Mouse (Mus musculus) frontal cortex, adult 2 months (tissue): ENCODE measurements around the gene Ndufb6. TPM values are rescaled to one million over a fixed set of nuclear protein-coding genes. Genes with fewer than 3 reads are reported as not detected.

Source experiments
- DNase-seq, 2 experiments: peaks; one replicate each; pipeline ENCODE4 v3.0.0; 2022; ENCODE audit warnings: low spot score in 1 of 2; ENCODE audit errors: extremely low spot score in 1 of 2
- polyA plus RNA-seq: library from polyadenylated mRNA; depleted of rRNA; stranded (reverse); fragments of >200 nt; gene quantifications from 2 replicates; pipeline ENCODE4 v1.2.3, GENCODE M21; 2012

Ndufb6 gene
- polyA plus RNA-seq, 1 experiment, result 166 TPM

- no peak for DNase-seq
Measured at GRCm38 (mm10) chr4:40264321-40264720, 14.9 kb downstream of the Ndufb6 start.

- DNase-seq, result no peak
Measured at GRCm38 (mm10) chr4:40254385-40255103, 24.7 kb downstream of the Ndufb6 start.

- no peak for DNase-seq
Measured at GRCm38 (mm10) chr4:40253766-40254165, 25.5 kb downstream of the Ndufb6 start.

DNA sequence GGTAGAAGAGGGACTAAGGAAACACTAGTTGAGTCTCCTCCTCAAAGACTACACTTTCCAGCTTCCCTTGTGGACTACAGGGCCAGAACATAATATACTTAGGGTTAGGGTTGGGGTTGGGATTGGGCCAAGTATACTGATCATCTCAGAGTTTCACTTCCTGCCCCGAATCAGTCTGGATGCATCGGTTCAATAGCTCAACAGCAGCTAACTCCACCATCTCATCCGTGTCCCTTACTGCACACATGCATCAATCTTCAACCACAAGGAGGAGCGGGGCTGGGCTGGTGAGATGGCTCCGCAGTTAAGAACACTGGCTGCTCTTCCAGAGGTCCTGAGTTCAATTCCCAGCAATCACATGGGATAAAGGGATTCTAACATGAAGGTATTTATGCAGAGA lies 28.2 kb downstream of the Ndufb6 start:
- DNase-seq, result no peak

DNA sequence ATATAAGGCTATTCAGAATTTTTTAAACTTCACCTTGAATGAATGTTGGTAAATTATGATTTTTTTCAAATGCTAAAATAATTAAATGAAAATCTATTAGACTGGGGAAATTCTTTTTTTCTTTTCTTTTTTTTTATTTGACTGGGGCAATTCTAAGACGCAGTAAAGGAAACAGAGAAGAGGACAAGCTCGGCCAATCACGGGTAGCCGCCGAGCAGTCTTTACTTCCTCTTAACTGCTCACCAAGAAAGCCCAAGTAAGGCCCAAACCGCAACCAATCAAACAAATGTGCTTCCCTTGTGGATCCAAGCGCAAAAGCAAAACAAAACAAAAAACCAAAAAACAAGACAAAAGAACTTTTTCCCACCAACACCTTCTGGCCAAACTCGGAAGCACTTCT lies 35.2 kb downstream of the Ndufb6 start:
- DNase-seq, result no peak

- no peak for DNase-seq
Measured at GRCm38 (mm10) chr4:40243006-40243405, 36.2 kb downstream of the Ndufb6 start.

- no peak for DNase-seq
Measured at GRCm38 (mm10) chr4:40241928-40242327, 37.3 kb downstream of the Ndufb6 start.

DNA sequence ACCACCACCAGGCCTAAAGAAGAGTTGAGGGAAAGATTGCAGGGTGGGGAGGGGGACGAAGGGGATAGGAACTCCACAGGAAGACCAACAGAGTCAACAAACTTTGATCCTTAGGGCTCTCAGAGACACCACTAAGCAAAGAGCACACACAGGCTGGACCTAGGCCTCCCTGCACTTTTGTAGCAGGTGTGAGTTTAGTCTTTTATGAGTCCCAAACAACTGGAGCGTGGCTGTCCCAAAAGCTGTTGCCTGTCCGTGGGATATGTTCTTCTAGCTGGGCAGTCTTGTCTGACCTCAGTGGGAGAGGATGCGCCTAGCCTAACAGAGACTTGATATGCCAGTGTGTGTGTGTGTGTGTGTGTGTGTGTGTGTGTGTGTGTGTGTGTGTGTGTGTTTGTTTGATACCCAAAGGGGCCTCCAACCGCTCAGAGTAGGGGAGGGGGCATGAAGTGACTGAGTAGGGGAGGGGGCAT lies 38.9 kb downstream of the Ndufb6 start:
- DNase-seq, result no peak

DNA sequence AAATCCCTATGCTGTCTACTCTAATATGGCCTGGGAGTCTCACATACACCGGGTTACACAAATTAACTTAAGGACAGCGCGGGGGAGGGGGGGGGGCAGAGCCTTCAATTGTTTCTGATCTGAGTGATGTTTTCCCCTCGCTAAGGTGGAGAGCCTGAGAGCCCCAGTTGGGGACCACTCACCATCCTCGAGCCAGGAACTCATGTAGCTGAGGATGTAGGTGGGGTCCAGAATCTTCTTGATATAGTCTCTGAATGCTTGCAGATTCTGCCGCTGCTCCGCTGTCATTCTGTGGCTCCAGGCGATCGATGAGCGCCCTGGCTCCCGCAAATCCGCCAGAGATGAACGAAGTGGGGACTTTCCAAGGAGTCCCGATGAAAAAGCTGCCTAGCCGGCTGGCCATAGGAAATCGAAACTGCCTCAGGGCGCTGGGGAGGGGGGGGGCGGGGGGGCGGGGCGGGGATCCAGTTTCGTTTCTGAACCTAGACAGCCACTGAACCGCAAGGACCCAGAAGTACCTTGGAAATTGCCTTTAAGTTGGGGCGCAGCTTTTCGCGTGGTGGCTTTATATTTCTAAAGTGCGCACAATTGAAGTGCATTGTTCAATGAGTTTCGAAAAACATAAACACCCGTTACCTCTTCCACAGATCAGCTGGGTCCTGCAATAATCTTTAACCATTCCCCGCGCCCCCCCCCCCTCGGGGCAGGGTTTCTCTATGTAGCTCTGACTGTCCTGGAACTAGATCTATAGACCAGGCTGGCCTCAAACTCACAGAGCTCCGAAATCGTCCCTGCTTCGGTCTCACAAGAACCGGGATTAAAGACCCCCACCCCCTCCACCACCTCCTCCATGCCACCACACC lies 39.6 kb downstream of the Ndufb6 start, which contains the start of gene Ddx58:
Gene Ddx58, minus strand, starts transcription at position 420 of the 863 bp plus-strand sequence.
- DNase-seq, result no peak

- no peak for DNase-seq
Measured at GRCm38 (mm10) chr4:40238483-40239408, 40.5 kb downstream of the Ndufb6 start.

DNA sequence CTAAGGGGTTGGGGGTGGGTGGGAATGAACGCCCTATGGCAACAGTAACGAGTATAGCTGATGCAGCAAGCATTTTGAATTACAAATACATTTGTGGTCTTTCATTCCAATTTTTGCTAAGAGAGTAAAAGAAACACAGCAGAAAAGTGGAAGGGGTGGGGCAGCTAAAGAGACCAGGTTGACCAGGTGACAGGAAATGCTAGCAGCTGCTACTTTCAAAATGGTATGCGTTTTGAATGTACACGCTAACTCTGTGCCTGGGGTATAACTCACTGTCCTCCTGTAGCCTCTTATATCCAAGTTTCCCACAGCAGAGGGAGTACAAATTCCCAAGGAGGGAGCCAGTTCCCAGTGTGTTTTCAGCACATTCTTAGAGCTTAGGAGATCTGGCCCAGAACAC lies 42.4 kb downstream of the Ndufb6 start:
- DNase-seq, result no peak

GRCm38 (mm10) chr4:40234256-40234655 lies 45.0 kb downstream of the Ndufb6 start:
- no peak for DNase-seq

DNA sequence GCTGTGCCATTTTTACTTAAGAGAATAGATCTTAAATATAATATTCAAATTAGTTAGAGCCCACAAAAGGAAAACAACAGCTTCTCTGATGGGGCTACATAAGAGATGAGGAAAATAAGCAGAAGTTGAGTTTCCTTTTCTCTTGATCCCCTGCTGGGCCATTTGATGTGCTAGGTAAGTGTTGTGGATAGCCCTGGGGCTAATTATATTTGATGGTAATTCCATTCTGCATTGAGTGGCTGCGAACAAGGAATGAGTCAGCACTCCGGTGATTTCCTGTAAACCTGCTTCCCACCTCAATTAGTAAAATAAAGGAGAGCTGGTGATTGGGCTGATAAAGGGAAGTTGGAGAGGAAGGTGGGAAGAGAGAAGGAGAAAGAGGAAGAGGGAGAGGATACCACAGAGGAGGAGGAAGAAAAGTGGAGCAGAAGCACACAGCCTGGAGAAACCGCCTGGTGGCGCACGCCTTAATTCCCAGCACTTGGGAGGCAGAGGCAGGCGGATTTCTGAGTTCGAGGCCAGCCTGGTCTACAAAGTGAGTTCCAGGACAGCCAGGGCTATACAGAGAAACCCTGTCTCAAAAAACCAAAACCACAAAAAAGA lies 46.1 kb downstream of the Ndufb6 start:
- no peak for DNase-seq

DNA sequence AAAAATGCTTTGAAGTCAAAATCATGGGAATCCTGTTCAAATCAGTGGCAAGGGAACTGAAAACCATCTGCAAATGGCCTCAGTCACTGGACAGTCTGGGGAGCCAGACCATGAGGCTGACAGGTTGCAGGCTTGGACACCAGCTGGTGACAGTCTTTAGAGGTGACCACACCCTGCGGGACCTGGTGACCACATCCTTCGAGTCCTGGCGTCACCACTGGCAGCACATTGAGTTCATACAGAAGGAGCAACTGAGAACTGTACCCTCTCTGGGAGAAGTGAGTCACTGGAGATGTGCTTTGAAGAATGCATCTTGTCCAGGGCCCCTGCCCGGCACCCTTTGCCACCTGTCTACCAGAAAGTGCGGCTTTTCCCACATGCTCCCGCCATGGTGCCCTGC lies 49.5 kb downstream of the Ndufb6 start:
- no peak for DNase-seq

DNA sequence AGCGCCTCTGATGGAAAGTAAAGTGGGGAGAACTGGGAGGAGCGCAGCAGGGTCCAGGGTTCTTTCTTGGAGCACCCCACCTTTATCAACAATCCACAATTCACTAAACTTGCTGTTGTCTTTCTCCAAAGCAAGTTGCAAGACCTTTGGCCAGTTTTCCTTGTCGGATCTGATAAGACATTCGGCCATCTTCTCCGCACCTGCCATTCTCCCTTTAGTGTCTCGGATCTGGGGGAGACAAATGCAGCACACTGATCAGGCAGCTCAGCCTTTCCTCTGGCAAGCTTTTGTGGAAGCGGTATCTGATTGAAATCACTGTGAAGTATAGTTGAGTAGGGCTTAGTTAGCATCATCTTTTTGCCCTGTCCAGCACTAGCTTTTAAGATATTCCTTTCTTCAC lies 51.3 kb downstream of the Ndufb6 start:
- no peak for DNase-seq

DNA sequence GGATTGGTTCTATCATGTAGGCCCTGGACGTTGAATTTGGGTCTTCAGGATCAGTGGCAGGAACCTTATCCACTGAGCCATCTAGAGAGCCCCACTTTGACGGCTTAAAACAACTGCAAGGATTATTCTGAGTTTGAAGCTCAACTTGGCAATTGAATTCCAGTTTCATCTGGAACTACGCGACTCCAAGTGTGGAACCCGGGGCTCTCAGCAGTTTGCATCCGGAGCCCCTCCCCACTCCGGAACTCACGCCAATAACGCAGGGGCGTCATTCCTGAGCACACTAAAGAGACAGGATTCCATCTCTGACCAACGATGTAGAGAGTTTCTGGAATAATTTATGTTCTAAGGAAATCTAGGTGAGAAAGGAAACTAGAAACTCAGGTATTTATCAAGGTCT lies 52.1 kb downstream of the Ndufb6 start:
- DNase-seq, result no peak

DNA sequence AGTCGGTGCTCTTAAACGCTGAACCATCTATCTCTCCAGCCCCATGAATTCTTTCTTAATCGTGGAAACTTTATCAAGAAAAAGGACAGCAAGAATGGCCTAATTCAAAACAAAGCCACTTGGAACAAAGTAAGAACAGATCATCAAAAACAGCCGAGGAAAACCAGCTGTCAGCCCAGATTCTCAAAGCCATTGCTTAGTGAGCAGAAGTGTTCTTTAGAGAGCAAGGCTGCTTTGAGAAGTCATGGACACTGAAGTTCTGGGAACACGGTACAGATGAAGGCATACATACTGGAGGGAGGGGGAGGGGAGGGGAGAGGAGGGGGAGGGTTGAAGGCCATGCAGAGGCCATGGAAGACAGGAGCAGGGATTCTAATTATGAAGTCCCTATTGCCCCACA lies 53.1 kb downstream of the Ndufb6 start:
- DNase-seq, result no peak

- no peak for DNase-seq
Measured at GRCm38 (mm10) chr4:40221876-40222585, 57.2 kb downstream of the Ndufb6 start.

DNA sequence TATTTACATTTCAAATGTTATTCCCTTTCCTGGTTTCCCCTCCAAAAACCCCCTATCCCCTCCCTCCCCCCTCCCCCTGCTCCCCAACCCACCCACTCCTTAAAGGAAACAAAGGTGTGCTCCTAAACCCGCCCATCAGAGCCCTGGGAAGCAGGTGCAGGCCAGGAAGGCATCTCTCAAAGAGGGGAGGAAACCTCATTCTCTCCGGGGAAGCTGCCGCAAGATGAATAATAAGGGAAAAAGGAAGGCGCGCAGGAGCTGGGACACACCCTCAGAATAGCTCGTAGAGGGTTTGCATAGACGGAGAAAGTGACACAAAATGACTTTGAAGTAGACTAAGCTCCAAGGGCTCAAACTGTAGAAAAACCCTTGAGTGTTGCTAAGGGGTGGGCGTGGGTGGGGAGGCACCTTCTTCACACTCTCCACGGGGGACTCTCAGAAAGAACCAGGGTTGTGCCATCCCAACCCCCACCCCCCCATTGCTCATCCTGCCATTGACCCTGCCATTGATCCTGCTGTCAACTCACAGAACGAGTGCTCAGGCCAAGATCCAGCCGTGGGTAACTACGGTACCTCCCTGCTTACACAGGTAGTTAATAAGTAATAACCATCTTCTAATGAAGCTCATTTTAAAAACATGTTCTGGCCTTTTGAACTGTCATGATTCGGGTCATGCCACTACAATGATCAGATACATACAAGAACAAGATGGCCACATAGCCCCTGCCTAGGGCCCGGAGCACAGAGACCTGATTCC lies 58.0 kb downstream of the Ndufb6 start:
- DNase-seq, result no peak
